Mouse (Mus musculus) erythroblast, embryonic 14.5 days (primary cell): ENCODE results near the gene Pde3a.

ENCODE experiments used
- GATA1 ChIP-seq: IDR thresholded peaks from 2 replicates; pipeline ENCODE4 v1.6.1; 2012; ENCODE audit warnings: low read length, inconsistent platforms, mixed read lengths
- TAL1 ChIP-seq: IDR thresholded peaks from 3 replicates; pipeline ENCODE4 v1.6.1; 2012; ENCODE audit warnings: low read length, inconsistent platforms, mixed read lengths

DNA sequence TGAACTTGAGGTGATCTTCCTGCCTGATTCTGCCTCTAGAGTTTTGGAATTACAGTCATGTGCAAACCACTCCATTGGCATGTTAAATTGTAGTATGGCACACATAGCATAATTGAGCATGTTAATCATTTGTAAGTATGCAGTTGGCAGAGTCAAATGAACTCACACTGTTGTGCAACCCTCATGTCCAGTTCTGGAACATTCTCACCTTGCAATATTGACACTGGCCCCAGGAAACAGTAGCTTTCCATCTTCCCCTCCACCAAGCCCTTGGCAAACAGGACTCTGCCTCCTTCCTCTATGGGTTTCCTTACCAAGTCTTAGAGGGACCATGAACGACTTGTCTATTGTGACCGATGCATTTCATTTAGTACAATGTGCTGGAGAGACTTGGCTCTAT lies 42.1 kb downstream of the Pde3a start:
- TF ChIP-seq GATA1 (no peak), TAL1 (no peak)
